Comparison of ENCODE assay signal across 26 mouse cellular contexts in genomic region chr4:117357917-117358316, GRCm38 (mm10).
DNase-seq lines count a peak whose midpoint lies in the region; ATAC-seq lines count a peak whose summit lies in the region.
"Had no signal": no experiment of that assay in that cellular context is flagged by ENCODE, and none has a peak within 500 bp of the region (broad histone marks: within the 10 kb centered on the region; RNA-seq: fewer than 3 reads in every experiment).

No protein-coding gene starts in this region.

- H3K36me3 ChIP-seq in heart, embryonic 12.5 days: no peaks in the 10 kb centered on the region
- H3K36me3 ChIP-seq in forebrain, embryonic 14.5 days (ENCODE audit: control insufficient read depth, insufficient read depth, low read length): no peaks in the 10 kb centered on the region
- no peaks in the 10 kb centered on the region for H3K36me3 ChIP-seq in neural tube, embryonic 15.5 days
- H3K36me3 ChIP-seq: embryonic facial prominence, embryonic 13.5 days; embryonic facial prominence, embryonic 15.5 days; forebrain, embryonic 10.5 days; forebrain, embryonic 12.5 days; forebrain, embryonic 15.5 days had no signal

- H3K9ac ChIP-seq in heart, embryonic 12.5 days: no peak overlapping the region
- H3K9ac ChIP-seq in forebrain, embryonic 14.5 days (ENCODE audit: low read length): no peak overlapping the region
- H3K9ac ChIP-seq in neural tube, embryonic 15.5 days (replicated peaks): no peak overlapping the region
- H3K9ac ChIP-seq: embryonic facial prominence, embryonic 13.5 days; embryonic facial prominence, embryonic 15.5 days; forebrain, embryonic 12.5 days; forebrain, embryonic 15.5 days; forebrain, postnatal 0 days had no signal

- peaks cover 26% of the 10 kb centered on the region for H3K4me1 ChIP-seq in heart, embryonic 12.5 days (replicated peaks)
- H3K4me1 ChIP-seq in brown adipose tissue, adult 24 weeks (ENCODE audit: control insufficient read depth, insufficient read depth, insufficient read length, low read length): peaks cover 57% of the 10 kb centered on the region
- H3K4me1 ChIP-seq in forebrain, embryonic 14.5 days (ENCODE audit: control insufficient read depth, insufficient read depth, low read length): peaks cover 16% of the 10 kb centered on the region
- H3K4me1 ChIP-seq in neural tube, embryonic 15.5 days: peaks cover 45% of the 10 kb centered on the region
- H3K4me1 ChIP-seq: embryonic facial prominence, embryonic 15.5 days had no signal

- no peak overlapping the region for H3K4me3 ChIP-seq in heart, embryonic 12.5 days
- H3K4me3 ChIP-seq in brown adipose tissue, adult 24 weeks (ENCODE audit: insufficient read depth, low read depth, low read length): no peak overlapping the region
- H3K4me3 ChIP-seq in forebrain, embryonic 14.5 days (ENCODE audit: low read depth, low read length): no peak overlapping the region
- H3K4me3 ChIP-seq in neural tube, embryonic 15.5 days (replicated peaks): no peak overlapping the region
- H3K4me3 ChIP-seq: embryonic facial prominence, embryonic 13.5 days; embryonic facial prominence, embryonic 15.5 days; erythroblast, embryonic 14.5 days; forebrain, embryonic 10.5 days; forebrain, embryonic 12.5 days; forebrain, embryonic 15.5 days had no signal

- 55% methylated on average over 7 of the region's 7 CpGs for WGBS in heart, embryonic 12.5 days
- 70% methylated on average over 7 of the region's 7 CpGs for WGBS in forebrain, embryonic 14.5 days
- WGBS in neural tube, embryonic 15.5 days: 64% methylated on average over 7 of the region's 7 CpGs

- no peak overlapping the region for H3K4me2 ChIP-seq in heart, embryonic 12.5 days
- no peak overlapping the region for H3K4me2 ChIP-seq in forebrain, embryonic 14.5 days (ENCODE audit: low read length)
- H3K4me2 ChIP-seq in neural tube, embryonic 15.5 days: no peak overlapping the region
- H3K4me2 ChIP-seq: embryonic facial prominence, embryonic 13.5 days; embryonic facial prominence, embryonic 15.5 days; forebrain, embryonic 12.5 days; forebrain, embryonic 15.5 days had no signal

- no peak for ATAC-seq in CD4-positive, CD25-positive, alpha-beta regulatory T cell, adult 4 months
- ATAC-seq in heart, embryonic 12.5 days (ENCODE audit: insufficient number of reproducible peaks, low FRiP score): no peak
- ATAC-seq in forebrain, embryonic 14.5 days: no peak
- no peak for ATAC-seq in neural tube, embryonic 15.5 days (ENCODE audit: low FRiP score)
- ATAC-seq: activated CD4-positive, CD25-positive, alpha-beta regulatory T cell, adult 4 months; forebrain, embryonic 15.5 days; forebrain, postnatal 0 days had no signal

- H3K27ac ChIP-seq in heart, embryonic 12.5 days (ENCODE audit: poor library complexity, severe bottlenecking): no peak overlapping the region
- H3K27ac ChIP-seq in brown adipose tissue, adult 24 weeks (replicated peaks; ENCODE audit: low read depth, low read length): peak overlapping the region; percentile 99
- H3K27ac ChIP-seq in forebrain, embryonic 14.5 days (ENCODE audit: low read depth, low read length): no peak overlapping the region
- H3K27ac ChIP-seq in neural tube, embryonic 15.5 days (replicated peaks): no peak overlapping the region
- H3K27ac ChIP-seq: embryonic facial prominence, embryonic 13.5 days; embryonic facial prominence, embryonic 15.5 days; forebrain, embryonic 10.5 days; forebrain, embryonic 12.5 days; forebrain, embryonic 15.5 days had no signal

- peaks cover 28% of the 10 kb centered on the region for H3K27me3 ChIP-seq in heart, embryonic 12.5 days (replicated peaks)
- H3K27me3 ChIP-seq in forebrain, embryonic 14.5 days (replicated peaks; ENCODE audit: control insufficient read depth, insufficient read depth, low read length): 0 out of 2 replicates have a peak, but pooled peaks cover 8% of the 10 kb centered on the region
- H3K27me3 ChIP-seq in neural tube, embryonic 15.5 days (replicated peaks): peaks cover 87% of the 10 kb centered on the region
- H3K27me3 ChIP-seq: embryonic facial prominence, embryonic 15.5 days; forebrain, embryonic 15.5 days had no signal

- peak; percentile 6 for DNase-seq in CD4-positive, CD25-positive, alpha-beta regulatory T cell, adult 2 months (ENCODE audit: low read depth, low spot score)
- DNase-seq in heart, adult 11 months: peak; percentile 88
- DNase-seq in 3T3-L1 (ENCODE audit: low read depth, low spot score): peak; percentile 8
- DNase-seq in forebrain, embryonic 14.5 days (ENCODE audit: low spot score): no peak
- DNase-seq: adrenal gland, adult 8-10 months; adrenal gland, postnatal 14 days; adrenal gland, postnatal 36 days; cerebellum, adult 11 months; cerebellum, adult 18-20 months; cerebellum, adult 8-10 months; cerebellum, adult 9-11 months; cerebellum, postnatal 14 days; cerebellum, postnatal 36 days; embryo, embryonic 11 days; forebrain, postnatal 0 days had no signal

- no peaks in the 10 kb centered on the region for H3K9me3 ChIP-seq in heart, embryonic 12.5 days (replicated peaks)
- no peaks in the 10 kb centered on the region for H3K9me3 ChIP-seq in forebrain, embryonic 14.5 days (replicated peaks; ENCODE audit: control insufficient read depth, low read length)
- H3K9me3 ChIP-seq in neural tube, embryonic 15.5 days (replicated peaks): no peaks in the 10 kb centered on the region
- H3K9me3 ChIP-seq: embryonic facial prominence, embryonic 13.5 days; embryonic facial prominence, embryonic 15.5 days; forebrain, embryonic 10.5 days; forebrain, embryonic 12.5 days; forebrain, embryonic 15.5 days had no signal
